Mouse (Mus musculus) kidney, adult 11 months (tissue): ENCODE results near the gene Usp12.

ENCODE experiments used
- DNase-seq: peaks from one replicate; pipeline ENCODE4 v3.0.0; 2022

Gene Usp12

GRCm38 (mm10) chr5:146795728-146796127, 922 bp upstream of the Usp12 start:
- DNase-seq = no peak

GRCm38 (mm10) chr5:146794084-146794852, 538 bp downstream of the Usp12 start:
- DNase-seq = no peak

- DNase-seq = no peak
Observed at GRCm38 (mm10) chr5:146793630-146794083, 1.1 kb downstream of the Usp12 start.

GRCm38 (mm10) chr5:146792140-146792791, 2.5 kb downstream of the Usp12 start:
- no peak for DNase-seq

GRCm38 (mm10) chr5:146790944-146791343, 3.9 kb downstream of the Usp12 start:
- DNase-seq = no peak

- DNase-seq = peak; percentile 69
Observed at GRCm38 (mm10) chr5:146789413-146789812, 5.4 kb downstream of the Usp12 start.

GRCm38 (mm10) chr5:146786123-146786522, 8.7 kb downstream of the Usp12 start:
- no peak for DNase-seq

GRCm38 (mm10) chr5:146783891-146784290, 10.9 kb downstream of the Usp12 start:
- no peak for DNase-seq

GRCm38 (mm10) chr5:146783300-146783699, 11.5 kb downstream of the Usp12 start:
- peak; percentile 67 for DNase-seq

- no peak for DNase-seq
Observed at GRCm38 (mm10) chr5:146781663-146782062, 13.1 kb downstream of the Usp12 start.

- peak; percentile 67 for DNase-seq
Observed at GRCm38 (mm10) chr5:146779931-146780330, 14.9 kb downstream of the Usp12 start.

- DNase-seq = no peak
Observed at GRCm38 (mm10) chr5:146776988-146777639, 17.7 kb downstream of the Usp12 start.

- peak; percentile 89 for DNase-seq
Observed at GRCm38 (mm10) chr5:146771982-146772381, 22.8 kb downstream of the Usp12 start.

GRCm38 (mm10) chr5:146770002-146770848, 24.6 kb downstream of the Usp12 start:
- DNase-seq = peak; percentile 15

- DNase-seq = no peak
Observed at GRCm38 (mm10) chr5:146765791-146766190, 29.0 kb downstream of the Usp12 start.

GRCm38 (mm10) chr5:146759159-146759558, 35.6 kb downstream of the Usp12 start:
- peak; percentile 42 for DNase-seq

GRCm38 (mm10) chr5:146757921-146758320, 36.9 kb downstream of the Usp12 start:
- DNase-seq = no peak

GRCm38 (mm10) chr5:146757316-146757715, 37.5 kb downstream of the Usp12 start:
- no peak for DNase-seq

- no peak for DNase-seq
Observed at GRCm38 (mm10) chr5:146753181-146753580, 41.6 kb downstream of the Usp12 start.

GRCm38 (mm10) chr5:146750958-146751357, 43.8 kb downstream of the Usp12 start:
- DNase-seq = no peak

- DNase-seq = no peak
Observed at GRCm38 (mm10) chr5:146750273-146750672, 44.5 kb downstream of the Usp12 start.

- no peak for DNase-seq
Observed at GRCm38 (mm10) chr5:146749857-146750256, 44.9 kb downstream of the Usp12 start.
